Mouse (Mus musculus): ENCODE measurements at regions not wholly inside any gene's neighbourhood (a gene's known extent, or its start where the extent isn't known, plus 50 kb on each side); places are given as distances from the start of the nearest gene placed in this dataset.

DNA sequence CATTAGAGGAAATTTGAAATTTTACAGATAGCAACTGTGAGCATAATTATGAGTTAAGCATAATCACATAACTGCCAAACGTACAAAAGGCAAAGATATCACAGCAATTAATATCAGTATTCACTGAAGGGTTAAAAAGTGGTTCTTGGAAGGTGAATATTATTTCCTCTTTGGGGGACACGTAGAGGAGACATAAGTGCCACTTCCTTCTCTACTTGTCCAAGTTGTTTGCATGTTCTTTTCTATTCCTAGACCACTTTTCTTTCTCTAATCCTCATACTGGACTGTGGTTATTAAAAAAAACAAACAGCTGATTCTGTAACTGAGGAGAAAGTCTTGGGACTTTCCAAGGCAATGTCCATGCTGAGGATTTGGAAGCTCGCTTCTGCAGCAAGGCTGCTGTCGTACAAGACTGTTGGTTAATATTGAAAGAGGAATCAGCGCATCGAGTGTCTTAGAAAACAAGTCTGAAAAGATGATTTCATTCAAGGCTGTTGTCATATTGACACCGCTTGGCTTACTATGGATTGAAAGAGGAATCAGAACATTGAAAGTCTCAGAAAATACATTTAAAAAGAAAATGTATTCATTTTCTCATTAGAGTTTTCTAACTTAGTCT is 61.7 kb upstream of the Tent5a start:
- DNase-seq = no peak
- intact Hi-C loops (cut with DNase I) = no loop called here

DNA sequence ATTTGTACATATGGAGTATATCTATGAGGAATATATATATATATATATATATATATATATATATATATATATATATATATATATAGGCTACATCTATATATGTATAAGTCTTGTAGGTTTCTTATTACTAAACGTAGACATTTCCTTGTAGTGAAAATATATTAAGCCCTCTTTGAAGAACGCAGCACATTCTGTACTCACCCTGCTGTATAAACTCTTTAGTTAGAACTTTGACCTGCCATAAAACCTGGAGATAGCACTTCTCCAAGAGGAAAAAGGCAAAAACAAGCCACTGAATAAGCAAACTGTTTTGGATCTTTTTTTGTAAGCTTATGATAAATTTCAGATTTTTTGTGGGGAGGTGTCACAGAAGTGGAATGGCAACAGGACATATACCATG is 55.3 kb upstream of the Tent5a start:
- DNase-seq = no peak
- intact Hi-C loops (cut with DNase I) = no loop called here

DNA sequence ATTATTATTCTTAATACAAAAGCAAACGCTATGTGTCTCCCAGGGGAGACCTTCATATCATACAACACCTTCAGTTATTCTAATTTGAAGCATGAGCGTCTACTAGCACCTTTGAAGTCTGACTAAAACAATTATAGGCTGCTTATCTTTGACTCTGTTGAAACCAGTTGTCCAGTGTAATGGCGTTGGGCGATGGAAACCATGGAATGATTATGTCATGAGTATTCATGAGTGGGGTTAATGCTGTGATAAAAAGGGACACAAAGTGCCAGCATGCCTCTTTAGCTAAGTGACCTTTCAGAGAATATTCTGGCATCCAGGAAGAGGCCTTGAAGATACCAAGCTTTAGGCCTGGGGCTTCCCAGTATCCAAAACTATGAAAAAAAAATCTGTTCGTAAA is 53.6 kb upstream of the Tent5a start:
- intact Hi-C loops (cut with DNase I) = no loop called here
- DNase-seq = no peak

DNA sequence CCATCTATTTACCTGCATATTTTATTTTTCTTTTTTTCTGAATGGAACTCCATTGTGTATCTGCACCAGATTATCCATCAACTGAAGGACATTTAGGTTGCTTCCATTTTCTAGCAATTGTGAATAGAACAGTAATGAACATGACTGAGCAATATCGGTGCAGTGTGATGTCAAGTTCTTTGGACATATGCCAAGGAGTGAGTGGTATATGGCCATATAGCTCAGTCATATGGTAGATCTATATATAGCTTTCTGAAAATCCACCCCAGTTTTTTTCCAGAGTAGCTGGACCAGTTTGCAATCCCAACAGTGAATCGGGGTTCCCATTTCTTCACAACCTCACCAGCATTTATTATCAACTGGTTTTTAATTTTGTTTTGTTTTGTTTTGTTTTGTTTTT is 52.0 kb upstream of the Tent5a start:
- intact Hi-C loops (cut with DNase I) = no loop called here

More for the DNA sequence above, 52.0 kb upstream of the Tent5a start:
- no peak for DNase-seq

Measured in left cerebral cortex, postnatal 4 days (tissue).